Mouse (Mus musculus) testis, adult 2 months (tissue): ENCODE data around the gene Agbl2. TPM values are rescaled to one million over a fixed set of nuclear protein-coding genes. Genes with fewer than 3 reads are reported as not detected.

ENCODE experiments used
- H3K27ac ChIP-seq: fragments of 200-500 bp; 2 replicates; pipeline ENCODE4 v1.5.1; 2012; ENCODE audit warnings: low read depth, low read length; ENCODE audit not compliant: control insufficient read depth, insufficient read depth
- H3K27me3 ChIP-seq: fragments of 200-500 bp; 2 replicates; pipeline ENCODE4 v1.6.1; 2012; ENCODE audit warnings: mild to moderate bottlenecking, low read length, moderate library complexity; ENCODE audit not compliant: control insufficient read depth, insufficient read depth
- H3K36me3 ChIP-seq: fragments of 200-500 bp; 2 replicates; pipeline ENCODE4 v1.6.1; 2012; ENCODE audit warnings: mild to moderate bottlenecking, low read length; ENCODE audit not compliant: control insufficient read depth, insufficient read depth
- H3K4me1 ChIP-seq: fragments of 200-500 bp; 2 replicates; pipeline ENCODE4 v1.6.1; 2012; ENCODE audit warnings: low read length; ENCODE audit not compliant: control insufficient read depth, insufficient read depth
- H3K4me3 ChIP-seq: fragments of 200-500 bp; 2 replicates; pipeline ENCODE4 v1.5.1; 2012; ENCODE audit warnings: low read depth, mild to moderate bottlenecking, low read length, moderate library complexity, mixed read lengths; ENCODE audit not compliant: control insufficient read depth
- CTCF ChIP-seq: fragments of 200-500 bp; IDR thresholded peaks from 2 replicates; pipeline ENCODE4 v1.5.1; 2012; ENCODE audit warnings: low read depth, mild to moderate bottlenecking, inconsistent platforms, low read length, moderate library complexity; ENCODE audit not compliant: control insufficient read depth, insufficient read depth, insufficient replicate concordance
- POLR2A ChIP-seq: fragments of 200-500 bp; IDR thresholded peaks from 2 replicates; pipeline ENCODE4 v1.6.1; 2012; ENCODE audit warnings: low read depth, mild to moderate bottlenecking, inconsistent platforms, low read length, moderate library complexity; ENCODE audit not compliant: control insufficient read depth
- polyA plus RNA-seq: library from polyadenylated mRNA; depleted of rRNA; stranded (reverse); fragments of >200 nt; gene quantifications from 2 replicates; pipeline ENCODE4 v1.2.3, GENCODE M21; 2012; rRNA removed

Agbl2 gene
- polyA plus RNA-seq, 1 experiment = 76.0 TPM

- no peaks in the 10 kb centered on the region for H3K27me3 ChIP-seq
- no peak overlapping the region for H3K27ac ChIP-seq
- no peaks in the 10 kb centered on the region for H3K36me3 ChIP-seq
- no peak overlapping the region for H3K4me3 ChIP-seq
- no peak for TF ChIP-seq CTCF
- no peak for TF ChIP-seq POLR2A
- peaks cover 16% of the 10 kb centered on the region for H3K4me1 ChIP-seq
Measured at GRCm38 (mm10) chr2:90881824-90882223, 99.3 kb downstream of the Agbl2 start.

Other genes starting within 250 kb of the Agbl2 start
- gene Ptprj, start 202.1 kb upstream of the Agbl2 start, polyA plus RNA-seq = 9.1 and 9.3 TPM in 2 replicates
- 19.3 and 28.0 TPM in 2 replicates for gene Nup160, start 105.5 kb upstream of the Agbl2 start, polyA plus RNA-seq
- gene Fnbp4, start 37.4 kb upstream of the Agbl2 start, polyA plus RNA-seq = 30.0 and 33.5 TPM in 2 replicates
- 352 and 495 TPM in 2 replicates for gene Mtch2, start 64.4 kb downstream of the Agbl2 start, polyA plus RNA-seq
- gene C1qtnf4, start 103.1 kb downstream of the Agbl2 start, polyA plus RNA-seq = 390 and 487 TPM in 2 replicates
- gene Kbtbd4, start 122.0 kb downstream of the Agbl2 start, polyA plus RNA-seq = 34.5 and 35.5 TPM in 2 replicates
- gene Ndufs3, start 122.1 kb downstream of the Agbl2 start, polyA plus RNA-seq = 139 and 170 TPM in 2 replicates
- 19.1 and 19.8 TPM in 2 replicates for gene Celf1, start 157.7 kb downstream of the Agbl2 start, polyA plus RNA-seq